Mouse (Mus musculus) G1E-ER4 (cell line): ENCODE data around the gene Tomm22. TPM values are rescaled to one million over a fixed set of nuclear protein-coding genes. Genes with fewer than 3 reads are reported as not detected.

Experiments used
- GATA1 ChIP-seq: IDR thresholded peaks from one replicate; pipeline ENCODE4 v1.8.0; 2012; ENCODE audit warnings: low read length, inconsistent platforms
- polyA plus RNA-seq: library from polyadenylated mRNA; stranded (reverse); fragments of >175 nt; gene quantifications from 2 replicates; pipeline ENCODE4 v1.2.3, GENCODE M21; 2012

Tomm22 gene
- polyA plus RNA-seq, 1 experiment = 168 TPM

DNA sequence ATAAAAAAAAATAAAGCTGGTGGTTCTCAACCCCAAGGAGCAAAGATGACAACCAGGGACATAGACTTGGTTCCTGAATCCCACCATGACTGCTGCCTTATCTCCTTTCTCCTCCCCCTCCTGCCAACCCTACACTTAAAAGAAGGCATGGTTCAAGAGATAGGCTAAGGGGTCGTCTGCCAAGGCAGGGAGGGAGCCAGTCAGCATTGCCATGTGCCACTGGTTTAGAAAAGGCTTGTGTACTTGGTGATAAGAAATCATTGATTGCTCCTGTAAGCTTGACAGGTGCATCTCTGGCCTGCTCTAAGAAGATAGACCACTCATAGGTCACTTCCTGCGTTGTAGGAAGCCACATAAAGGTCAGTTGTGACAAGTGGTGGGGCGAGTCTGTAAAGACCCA, 24.9 kb downstream of the Tomm22 start:
- TF ChIP-seq GATA1 = peak; percentile 79

DNA sequence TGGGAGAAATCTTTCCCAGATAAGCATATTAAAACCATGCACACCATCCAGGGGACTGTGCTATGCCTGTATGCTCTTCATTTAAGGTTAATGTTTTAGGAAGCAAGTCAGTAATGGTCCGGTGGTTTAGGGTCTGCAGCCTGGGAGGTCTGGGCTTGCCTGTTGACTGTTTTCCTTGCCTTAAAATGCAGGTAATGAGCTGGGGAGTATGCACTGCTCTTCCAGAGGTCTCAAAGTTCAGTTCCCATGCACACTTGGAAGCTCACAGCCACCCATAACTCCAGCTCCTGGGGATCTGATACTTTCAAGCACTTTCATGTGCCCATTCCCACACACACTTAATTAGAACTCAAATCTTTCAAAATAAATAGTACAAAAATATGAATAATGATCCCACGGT, 25.8 kb downstream of the Tomm22 start:
- TF ChIP-seq GATA1 = no peak

DNA sequence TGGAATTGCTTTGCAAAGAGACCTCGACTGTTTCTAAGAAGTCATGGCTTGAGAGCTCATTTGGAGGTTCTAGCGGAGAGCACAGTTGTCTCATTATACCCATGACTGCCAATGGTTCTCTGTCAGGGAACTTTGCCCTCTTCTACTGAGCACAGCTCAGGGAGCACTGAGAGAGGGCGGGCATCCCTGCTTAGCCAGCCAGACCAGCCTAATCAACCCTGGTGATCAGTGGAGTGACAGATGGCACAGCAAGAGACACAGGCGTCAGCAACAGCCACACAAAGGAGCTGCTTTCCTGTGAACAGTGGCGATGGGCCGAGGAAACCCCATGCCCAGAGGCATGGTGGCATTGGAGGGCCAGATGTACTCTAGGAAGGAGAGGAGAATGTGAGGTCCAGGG, 26.4 kb downstream of the Tomm22 start:
- TF ChIP-seq GATA1 = no peak

DNA sequence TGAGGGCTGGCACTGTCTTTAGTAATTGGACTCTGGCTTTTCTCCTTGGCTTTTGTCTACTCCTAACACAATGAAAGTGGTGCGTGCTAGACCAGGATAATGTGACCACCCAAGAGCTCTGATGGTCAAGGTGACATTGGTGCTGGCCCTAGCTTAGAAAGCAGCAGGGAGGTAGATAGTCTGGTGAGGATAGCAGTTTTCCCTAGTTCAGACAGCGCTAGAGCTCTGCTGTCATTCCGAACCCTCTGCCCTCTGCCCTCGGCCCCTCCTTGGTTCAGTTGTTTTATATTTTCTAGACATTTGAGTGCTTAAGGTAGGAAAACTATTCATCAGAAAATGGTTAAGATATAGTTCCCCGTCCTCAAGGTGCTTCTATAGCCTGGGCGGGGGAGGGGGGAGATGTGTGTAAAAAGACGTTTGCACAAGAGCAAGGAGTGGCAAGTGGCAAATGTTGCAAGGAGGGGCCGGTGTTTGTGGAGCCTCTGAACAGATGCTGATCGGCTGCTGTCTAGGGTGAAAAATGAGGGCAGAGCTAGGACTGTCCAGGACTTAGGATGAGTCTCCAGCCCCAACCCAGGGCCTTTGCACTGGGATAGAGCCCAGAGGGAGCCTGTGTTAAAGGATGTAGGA, 27.0 kb downstream of the Tomm22 start:
- no peak for TF ChIP-seq GATA1

DNA sequence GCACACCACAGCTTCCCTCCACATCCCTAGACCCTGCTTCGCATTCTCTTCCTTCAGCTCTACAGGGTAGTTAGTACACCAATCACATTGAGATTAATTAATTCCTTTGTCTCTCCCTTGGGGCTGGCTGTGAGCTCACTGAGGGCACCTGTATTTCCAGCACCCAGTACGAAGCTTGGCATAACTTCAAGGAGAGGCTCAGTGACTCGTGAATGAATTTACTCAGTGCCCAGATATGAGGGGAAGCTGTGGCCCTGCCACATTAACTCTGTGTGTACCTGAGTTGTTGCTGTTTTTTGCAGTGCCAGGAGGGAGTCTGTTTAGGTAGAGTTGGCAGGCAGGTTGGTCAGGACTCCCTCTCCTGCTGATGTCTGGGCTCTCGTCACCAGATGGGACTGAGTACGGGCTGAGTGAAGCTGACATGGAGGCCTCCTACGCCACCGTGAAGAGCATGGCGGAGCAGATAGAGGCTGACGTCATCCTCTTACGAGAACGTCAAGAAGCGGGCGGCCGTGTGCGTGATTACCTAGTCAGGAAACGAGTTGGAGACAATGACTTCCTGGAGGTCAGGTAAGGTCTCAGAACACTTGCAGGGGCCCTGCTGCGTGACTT, 36.0 kb downstream of the Tomm22 start:
- TF ChIP-seq GATA1 = no peak

DNA sequence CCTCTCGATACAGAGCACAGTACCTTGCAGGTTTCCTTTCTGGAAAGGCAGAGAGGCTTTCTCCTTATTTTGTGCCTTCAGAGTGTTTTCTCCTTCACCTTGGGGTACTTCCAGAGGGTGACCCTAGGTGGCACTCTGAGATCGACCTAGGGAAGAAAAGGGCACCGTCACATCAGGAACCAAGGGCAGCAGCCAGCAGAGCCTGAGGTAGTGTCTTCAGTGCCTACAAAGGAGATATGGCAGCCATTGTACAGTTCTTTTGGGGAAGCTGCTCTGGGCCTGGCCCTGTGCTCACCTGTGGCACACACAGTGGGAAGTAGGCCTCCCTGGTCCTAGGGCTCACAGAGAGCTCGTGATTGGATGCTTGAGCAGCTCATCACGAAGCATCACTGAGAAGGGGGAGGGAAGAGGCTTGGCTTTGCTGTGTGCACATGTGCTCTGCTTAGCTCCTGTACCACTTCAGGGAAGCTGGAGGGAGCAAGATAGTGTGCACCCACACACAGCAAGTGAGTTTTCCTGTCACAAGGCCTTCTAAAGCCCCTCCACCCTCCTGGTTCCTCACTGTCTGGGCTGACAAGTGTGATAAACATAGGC, 37.7 kb downstream of the Tomm22 start:
- no peak for TF ChIP-seq GATA1

DNA sequence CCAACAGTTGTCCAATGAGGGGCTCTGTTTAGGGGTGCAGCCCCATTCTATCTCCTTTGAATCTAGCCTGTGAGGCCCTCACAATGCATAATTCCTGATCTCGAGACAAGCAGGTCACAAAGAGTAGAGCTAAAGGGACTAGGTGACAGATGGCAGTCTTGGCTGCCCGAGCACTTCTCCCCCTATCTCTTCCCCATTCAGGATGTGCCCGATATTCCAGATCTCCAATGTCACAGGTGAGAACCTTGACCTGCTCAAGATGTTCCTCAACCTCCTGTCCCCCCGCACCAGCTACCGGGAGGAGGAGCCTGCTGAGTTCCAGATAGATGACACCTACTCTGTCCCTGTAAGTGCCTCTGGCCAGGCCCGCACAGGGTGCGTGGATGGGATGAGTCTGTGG, 45.0 kb downstream of the Tomm22 start:
- TF ChIP-seq GATA1 = no peak

DNA sequence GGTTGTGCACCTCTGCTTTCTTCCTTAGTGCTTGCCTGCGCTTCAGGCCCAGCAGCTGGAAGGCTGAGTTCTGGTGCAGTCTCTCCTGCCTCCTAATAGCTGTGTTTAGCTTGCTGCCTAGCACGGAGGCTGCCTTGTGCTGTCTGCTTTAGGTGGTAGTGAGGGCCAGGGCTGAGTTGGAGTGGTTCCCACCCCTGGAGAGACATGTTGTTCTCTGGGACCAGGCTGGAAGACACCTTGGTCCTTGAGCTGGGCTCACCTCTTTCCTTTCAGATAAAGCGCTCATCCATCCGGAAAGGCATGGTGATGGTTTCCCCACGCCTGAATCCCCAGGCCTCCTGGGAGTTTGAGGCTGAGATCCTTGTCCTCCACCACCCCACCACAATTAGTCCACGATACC, 46.0 kb downstream of the Tomm22 start:
- TF ChIP-seq GATA1 = no peak

DNA sequence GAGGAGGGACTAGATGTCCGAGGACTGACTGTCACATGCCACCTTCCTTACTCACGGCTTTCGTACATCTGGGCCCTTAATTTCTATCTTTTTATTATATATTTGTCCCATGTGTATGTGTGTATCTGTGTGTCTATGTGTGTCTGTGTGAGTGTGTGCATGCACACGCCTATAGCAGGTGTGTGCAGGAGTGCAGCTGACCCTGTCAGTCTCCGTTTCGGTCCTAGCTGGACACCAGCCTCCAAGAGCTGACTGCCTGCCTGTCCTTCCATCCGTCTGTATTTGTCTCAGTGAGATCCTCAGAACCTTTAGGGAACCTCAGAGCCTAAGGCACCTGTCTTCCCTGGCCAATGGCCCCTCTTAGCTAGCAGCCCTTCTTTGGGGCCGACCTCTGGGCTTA, 49.6 kb downstream of the Tomm22 start:
- TF ChIP-seq GATA1 = no peak

DNA sequence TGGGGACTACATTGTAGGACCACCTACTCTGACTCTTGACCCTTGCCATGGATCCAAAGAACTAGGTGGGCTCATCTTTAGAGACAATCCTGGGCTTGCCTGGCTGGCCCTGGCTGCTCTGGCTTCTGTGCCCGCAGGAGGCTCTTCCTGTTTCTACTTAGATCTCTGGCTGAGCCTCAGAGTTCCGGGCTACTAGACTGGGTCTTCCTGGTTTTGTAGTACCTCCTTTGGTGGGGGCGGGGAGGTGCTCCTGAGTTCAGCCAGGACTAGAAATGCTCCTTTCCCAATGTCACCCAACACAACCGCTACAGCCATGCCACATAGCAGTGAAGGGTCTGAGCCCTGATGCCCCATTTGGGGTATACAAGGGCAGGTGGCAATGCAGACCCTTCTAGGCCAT, 50.1 kb downstream of the Tomm22 start:
- no peak for TF ChIP-seq GATA1

Other genes with a start within 250 kb of the Tomm22 start
- gene Csnk1e, start 215.3 kb upstream of the Tomm22 start, polyA plus RNA-seq = not detected in 2 replicates
- not detected in 2 replicates for gene Kcnj4, start 165.6 kb upstream of the Tomm22 start, polyA plus RNA-seq
- gene Kdelr3, start 154.4 kb upstream of the Tomm22 start, polyA plus RNA-seq = not detected in 2 replicates
- gene Ddx17, start 124.1 kb upstream of the Tomm22 start, polyA plus RNA-seq = 65.7 and 86.5 TPM in 2 replicates
- not detected in 2 replicates for gene Dmc1, start 65.8 kb upstream of the Tomm22 start, polyA plus RNA-seq
- gene Fam227a, start 11.9 kb upstream of the Tomm22 start, polyA plus RNA-seq = 0.13 TPM in 1 of 2 replicates, not detected in the other
- 95.3 and 121 TPM in 2 replicates for gene Cby1, start 11.7 kb upstream of the Tomm22 start, polyA plus RNA-seq
- 27.5 and 38.9 TPM in 2 replicates for gene Josd1, start 17.1 kb downstream of the Tomm22 start, polyA plus RNA-seq
- gene Gtpbp1, start 20.0 kb downstream of the Tomm22 start, polyA plus RNA-seq = 126 and 161 TPM in 2 replicates
- gene Sun2, start 71.7 kb downstream of the Tomm22 start, polyA plus RNA-seq = 28.7 and 33.4 TPM in 2 replicates
- 21.8 and 30.7 TPM in 2 replicates for gene Dnal4, start 107.0 kb downstream of the Tomm22 start, polyA plus RNA-seq
- gene Nptxr, start 133.9 kb downstream of the Tomm22 start, polyA plus RNA-seq = 0.04 TPM in 1 of 2 replicates, not detected in the other
- gene Npcd, start 163.4 kb downstream of the Tomm22 start, polyA plus RNA-seq = not detected in 2 replicates
- 9.0 and 10.4 TPM in 2 replicates for gene Cbx6, start 163.8 kb downstream of the Tomm22 start, polyA plus RNA-seq
- 0.64 and 0.77 TPM in 2 replicates for gene Apobec3, start 220.8 kb downstream of the Tomm22 start, polyA plus RNA-seq